ENCODE assay signal across 8 mouse cellular contexts in genomic region chr1:36272546-36272945, GRCm38 (mm10). TPM values are rescaled to one million over a fixed set of nuclear protein-coding genes. Genes with fewer than 3 reads are reported as not detected.
A peak's percentile ranks its signal among the peaks of the same experiment; 100 is the strongest.
DNase-seq lines count a peak whose midpoint lies in the region; ATAC-seq and TF ChIP-seq lines count a peak whose summit lies in the region.

No protein-coding gene starts in this region.

- 15% methylated on average over 5 of the region's 5 CpGs for WGBS in heart, postnatal 0 days
- WGBS in liver, embryonic 13.5 days (ENCODE audit: insufficient replicate concordance) = 17% methylated on average over 5 of the region's 5 CpGs
- 17% methylated on average over 5 of the region's 5 CpGs for WGBS in spleen, adult 2 months

- H3K4me2 ChIP-seq in heart, postnatal 0 days (ENCODE audit: low read depth, low read length) = peak overlapping the region; percentile 47
- peak overlapping the region; percentile 56 for H3K4me2 ChIP-seq in liver, embryonic 13.5 days

- intact Hi-C loops in left cerebral cortex, postnatal 36 days (cut with DNase I) = no loop called here

- TF ChIP-seq EP300 in heart, postnatal 0 days (IDR thresholded peaks at IDR 0.05; ENCODE audit: low read depth) = no peak

- H3K4me1 ChIP-seq in heart, postnatal 0 days (ENCODE audit: control insufficient read depth, insufficient read depth) = peaks cover 32% of the 10 kb centered on the region
- H3K4me1 ChIP-seq in liver, embryonic 13.5 days (replicated peaks) = peaks cover 70% of the 10 kb centered on the region
- H3K4me1 ChIP-seq in spleen, adult 2 months (ENCODE audit: control insufficient read depth, insufficient read depth, insufficient read length) = peaks cover 37% of the 10 kb centered on the region

- H3K9ac ChIP-seq in heart, postnatal 0 days (replicated peaks; ENCODE audit: low read depth, low read length) = peak overlapping the region; percentile 25
- peak overlapping the region; percentile 36 for H3K9ac ChIP-seq in liver, embryonic 13.5 days

- peak; percentile 11; the same call in 1 of the 2 replicates for TF ChIP-seq POLR2A in spleen, adult 2 months (IDR thresholded peaks at IDR 0.05; ENCODE audit: low read depth, low read length)

- DNase-seq in spleen, adult 18-20 months = peak; percentile 70
- no peak for DNase-seq in spleen, adult 12 weeks (ENCODE audit: low spot score)
- no peak for DNase-seq in heart, postnatal 0 days (ENCODE audit: low spot score)
- no peak for DNase-seq in liver, embryonic 13.5 days
- DNase-seq in spleen, adult 2 months (ENCODE audit: low read depth in 1 of 2, low spot score in 2 of 2) = peak in 1 of 2 experiments; percentile 82
- no peak for DNase-seq in neural tube, embryonic 10.5 days (ENCODE audit: extremely low spot score, low spot score)
- no peak for DNase-seq in left cerebral cortex, postnatal 36 days (ENCODE audit: low spot score in 2 of 2)
- DNase-seq in cerebellum, adult 18-20 months = no peak

- H3K36me3 ChIP-seq in heart, postnatal 0 days (replicated peaks; ENCODE audit: control insufficient read depth, insufficient read depth, low read length) = no peaks in the 10 kb centered on the region
- no peaks in the 10 kb centered on the region for H3K36me3 ChIP-seq in liver, embryonic 13.5 days
- H3K36me3 ChIP-seq in spleen, adult 2 months (ENCODE audit: control insufficient read depth, insufficient read depth, low read length) = peaks cover 17% of the 10 kb centered on the region

- ATAC-seq in heart, postnatal 0 days (ENCODE audit: insufficient read depth, low read depth) = no peak
- no peak for ATAC-seq in liver, embryonic 13.5 days (ENCODE audit: low read depth)

- TF ChIP-seq CTCF in heart, postnatal 0 days (IDR thresholded peaks at IDR 0.05; ENCODE audit: low read depth) = no peak
- TF ChIP-seq CTCF in spleen, adult 2 months (IDR thresholded peaks at IDR 0.05; ENCODE audit: extremely low read depth, insufficient read depth, insufficient read length, insufficient replicate concordance) = no peak

- no peaks in the 10 kb centered on the region for H3K27me3 ChIP-seq in heart, postnatal 0 days (ENCODE audit: control insufficient read depth, insufficient read depth, low read length)
- H3K27me3 ChIP-seq in liver, embryonic 13.5 days = 0 out of 2 replicates have a peak, but pooled peaks cover 11% of the 10 kb centered on the region
- no peaks in the 10 kb centered on the region for H3K27me3 ChIP-seq in spleen, adult 2 months (ENCODE audit: control insufficient read depth, insufficient read depth, low read length)

- no peaks in the 10 kb centered on the region for H3K9me3 ChIP-seq in heart, postnatal 0 days (replicated peaks; ENCODE audit: control insufficient read depth, low read length)
- no peaks in the 10 kb centered on the region for H3K9me3 ChIP-seq in liver, embryonic 13.5 days (replicated peaks)

- H3K4me3 ChIP-seq in heart, postnatal 0 days (ENCODE audit: low read depth, low read length) = peak overlapping the region; percentile 7
- H3K4me3 ChIP-seq in liver, embryonic 13.5 days (replicated peaks) = 0 out of 2 replicates have a peak overlapping the region, but pooled peaks have one; percentile 8
- peak overlapping the region; percentile 65 for H3K4me3 ChIP-seq in spleen, adult 2 months (ENCODE audit: extremely low read depth, insufficient read depth, insufficient read length)

- peak overlapping the region; percentile 71 for H3K27ac ChIP-seq in heart, postnatal 0 days (ENCODE audit: low read depth)
- H3K27ac ChIP-seq in liver, embryonic 13.5 days = no peak overlapping the region
- peak overlapping the region; percentile 98 for H3K27ac ChIP-seq in spleen, adult 2 months (ENCODE audit: insufficient read depth, low read length)

RNA-seq across cellular contexts. Expression of gene Neurl3, which starts 1.9 kb away (rescaled TPM):
- total RNA-seq in heart, postnatal 0 days (2014; rRNA removed; ENCODE audit: low replicate concordance) = 5.7 and 12.9 TPM in 2 replicates
- 3.6 and 4.3 TPM in 2 replicates for polyA plus RNA-seq in heart, postnatal 0 days (2015; fragmentation: Nextera tagmentation; extraction: Ambion mirVana)
- polyA plus RNA-seq in liver, embryonic 13.5 days (2015; fragmentation: Nextera tagmentation; extraction: Ambion mirVana) = 2.4 and 2.8 TPM in 2 replicates
- polyA plus RNA-seq in spleen, adult 2 months (2012; rRNA removed) = 66.0 and 80.9 TPM in 2 replicates
- under 1 TPM; 0.32 to 0.91 TPM for total RNA-seq in left cerebral cortex, postnatal 36 days (2021)

RNA-seq across cellular contexts. Expression of gene Uggt1, which starts 28.0 kb away (rescaled TPM):
- total RNA-seq in heart, postnatal 0 days (2014; rRNA removed; ENCODE audit: low replicate concordance) = 26.7 and 58.0 TPM in 2 replicates
- polyA plus RNA-seq in heart, postnatal 0 days (2015; fragmentation: Nextera tagmentation; extraction: Ambion mirVana) = 15.4 and 16.0 TPM in 2 replicates
- polyA plus RNA-seq in liver, embryonic 13.5 days (2015; fragmentation: Nextera tagmentation; extraction: Ambion mirVana) = 18.4 and 22.2 TPM in 2 replicates
- 13.5 and 15.9 TPM in 2 replicates for polyA plus RNA-seq in spleen, adult 2 months (2012; rRNA removed)
- 10 to 100 TPM; 38.4 to 51.8 TPM for total RNA-seq in left cerebral cortex, postnatal 36 days (2021)

RNA-seq across cellular contexts. Expression of gene Arid5a, which starts 35.0 kb away (rescaled TPM):
- 13.7 and 31.1 TPM in 2 replicates for total RNA-seq in heart, postnatal 0 days (2014; rRNA removed; ENCODE audit: low replicate concordance)
- polyA plus RNA-seq in heart, postnatal 0 days (2015; fragmentation: Nextera tagmentation; extraction: Ambion mirVana) = 6.6 and 8.5 TPM in 2 replicates
- 2.1 and 2.2 TPM in 2 replicates for polyA plus RNA-seq in liver, embryonic 13.5 days (2015; fragmentation: Nextera tagmentation; extraction: Ambion mirVana)
- polyA plus RNA-seq in spleen, adult 2 months (2012; rRNA removed) = 29.6 and 39.6 TPM in 2 replicates
- total RNA-seq in left cerebral cortex, postnatal 36 days (2021) = 10 to 100 TPM; 14.5 to 14.8 TPM

Comparison
In these comparisons a context has a peak if more than half of its experiments do, and no peak if none do; other contexts are left out.
1. DNase-seq: peak in spleen, adult 18-20 months (2 of 2); none in spleen, adult 12 weeks (single experiment), heart, postnatal 0 days (single experiment), liver, embryonic 13.5 days (single experiment), neural tube, embryonic 10.5 days (single experiment), left cerebral cortex, postnatal 36 days (0 of 2) and cerebellum, adult 18-20 months (0 of 2).
2. H3K4me3 ChIP-seq: peak in every context shown above with its lines; median percentile 65 in spleen, adult 2 months; 8 in liver, embryonic 13.5 days; 7 in heart, postnatal 0 days.
3. RNA of gene Neurl3, which starts 1.9 kb away (polyA plus RNA-seq): 66.0 to 80.9 TPM in spleen, adult 2 months; 3.6 to 4.3 TPM in heart, postnatal 0 days and 2.4 to 2.8 TPM in liver, embryonic 13.5 days; every median in the first group is over 10 times any median in the second.